Mouse (Mus musculus): Measurements from ENCODE around the gene Nfkbia.

- TF ChIP-seq POLR2A (IDR thresholded peaks at IDR 0.05; ENCODE audit: low read depth, low read length) (no peak), CTCF (IDR thresholded peaks at IDR 0.05; ENCODE audit: borderline replicate concordance, insufficient read depth, low read length) (no peak)
These were observed 15.0 kb upstream of the Nfkbia start for GRCm38 (mm10) chr12:55507332-55507935.
